Mouse (Mus musculus): ENCODE results near the gene Mier1. TPM values are rescaled to one million over a fixed set of nuclear protein-coding genes. Genes with fewer than 3 reads are reported as not detected.

Gene Mier1
- polyA plus RNA-seq, 1 experiment from 2014 or later: 31.2 TPM

DNA sequence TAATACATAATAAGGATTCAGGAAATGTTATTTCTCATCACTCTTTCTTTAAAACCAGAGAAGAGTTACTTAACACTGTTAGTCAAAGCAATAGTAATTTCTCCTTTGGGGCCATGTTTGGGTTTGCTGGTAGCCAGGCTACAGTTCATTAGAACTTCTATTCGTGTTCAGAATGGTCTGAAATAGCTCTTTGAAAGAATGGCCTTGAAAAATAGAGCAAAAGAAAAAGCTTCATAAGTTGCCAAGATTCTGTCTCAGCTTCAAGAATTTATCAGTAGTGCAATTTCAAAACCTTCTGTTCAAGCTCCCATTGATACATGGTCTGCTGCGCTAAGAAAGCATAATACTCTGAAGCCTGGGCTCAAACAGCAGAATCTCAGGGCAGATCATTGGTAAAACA is 89.5 kb downstream of the Mier1 start:
- H3K4me3 ChIP-seq (replicated peaks): no peak overlapping the region
- H3K27me3 ChIP-seq (replicated peaks): no peaks in the 10 kb centered on the region
- no peak for ATAC-seq (ENCODE audit: low FRiP score)
- H3K27ac ChIP-seq (replicated peaks): no peak overlapping the region
- H3K36me3 ChIP-seq: peaks cover 31% of the 10 kb centered on the region
- H3K9me3 ChIP-seq (replicated peaks): no peaks in the 10 kb centered on the region
- WGBS: 59% methylated on average over 2 of the region's 2 CpGs
- H3K4me1 ChIP-seq: no peaks in the 10 kb centered on the region
- no peak overlapping the region for H3K9ac ChIP-seq (replicated peaks)
- no peak overlapping the region for H3K4me2 ChIP-seq

DNA sequence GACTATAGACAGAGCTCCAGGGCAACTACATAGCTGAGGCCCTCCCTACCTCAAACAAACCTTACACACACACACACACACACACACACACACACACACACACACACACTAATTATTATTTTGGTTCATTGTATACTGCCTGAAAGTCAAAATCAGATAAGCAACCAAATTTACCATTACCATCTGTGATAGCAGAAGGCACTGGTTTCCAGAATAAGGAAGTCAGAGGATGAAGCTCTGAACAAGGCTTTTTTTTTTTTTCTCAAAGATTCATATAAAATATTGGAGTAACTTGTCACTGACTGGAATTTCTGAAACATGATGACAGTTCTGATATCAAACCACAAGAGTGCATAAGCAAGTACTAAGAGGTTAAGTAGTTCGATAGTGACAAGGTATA is 94.4 kb downstream of the Mier1 start:
- Histone ChIP-seq H3K36me3 (peaks cover 38% of the 10 kb centered on the region), H3K4me3 (replicated peaks) (no peak overlapping the region), H3K9me3 (replicated peaks) (no peaks in the 10 kb centered on the region), H3K27me3 (replicated peaks) (no peaks in the 10 kb centered on the region), H3K27ac (replicated peaks) (no peak overlapping the region), H3K4me1 (peaks cover 12% of the 10 kb centered on the region), H3K4me2 (no peak overlapping the region), H3K9ac (replicated peaks) (no peak overlapping the region)
- whole genome bisulfite sequencing: 96% methylated on average over 1 of the region's 1 CpGs
- ATAC-seq (ENCODE audit: low FRiP score): no peak

DNA sequence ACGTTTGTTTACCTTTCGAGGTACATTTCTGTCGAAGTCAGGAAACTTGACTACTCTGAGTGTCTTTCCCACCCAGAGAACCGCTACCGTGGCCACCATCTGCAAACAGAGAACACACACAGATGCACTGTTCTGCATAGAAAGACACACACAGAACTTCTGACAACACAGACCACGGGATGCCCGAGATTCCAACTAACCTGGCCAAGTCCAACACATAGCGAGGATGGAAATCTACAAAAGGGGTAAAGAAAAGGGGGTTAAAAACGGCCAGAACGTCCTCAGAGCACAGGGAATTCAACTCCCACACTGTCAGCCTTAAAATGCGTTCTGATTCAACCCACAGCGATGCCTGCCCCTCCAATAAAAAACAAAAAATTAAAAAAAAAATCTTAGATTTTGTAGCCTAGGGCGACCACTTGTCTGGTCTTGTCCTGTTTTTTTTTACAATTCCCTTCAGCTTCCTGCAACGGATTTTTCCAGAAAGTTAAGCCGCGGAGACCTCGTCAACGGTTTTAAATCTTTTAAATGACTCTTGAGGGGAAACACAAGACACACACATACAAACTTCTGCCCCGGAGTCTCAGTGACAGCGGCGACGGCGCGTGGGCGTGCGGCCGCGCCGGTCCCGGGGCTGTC is 99.8 kb downstream of the Mier1 start:
- Histone ChIP-seq H3K4me3 (replicated peaks) (peak overlapping the region; percentile 89), H3K27ac (replicated peaks) (peak overlapping the region; percentile 99), H3K27me3 (replicated peaks) (no peaks in the 10 kb centered on the region), H3K4me2 (peak overlapping the region; percentile 69), H3K4me1 (peaks cover 23% of the 10 kb centered on the region), H3K9me3 (replicated peaks) (no peaks in the 10 kb centered on the region), H3K9ac (replicated peaks) (peak overlapping the region; percentile 94), H3K36me3 (peaks cover 17% of the 10 kb centered on the region)
- WGBS: 4% methylated on average over 30 of the region's 30 CpGs
- ATAC-seq (ENCODE audit: low FRiP score): no peak

DNA sequence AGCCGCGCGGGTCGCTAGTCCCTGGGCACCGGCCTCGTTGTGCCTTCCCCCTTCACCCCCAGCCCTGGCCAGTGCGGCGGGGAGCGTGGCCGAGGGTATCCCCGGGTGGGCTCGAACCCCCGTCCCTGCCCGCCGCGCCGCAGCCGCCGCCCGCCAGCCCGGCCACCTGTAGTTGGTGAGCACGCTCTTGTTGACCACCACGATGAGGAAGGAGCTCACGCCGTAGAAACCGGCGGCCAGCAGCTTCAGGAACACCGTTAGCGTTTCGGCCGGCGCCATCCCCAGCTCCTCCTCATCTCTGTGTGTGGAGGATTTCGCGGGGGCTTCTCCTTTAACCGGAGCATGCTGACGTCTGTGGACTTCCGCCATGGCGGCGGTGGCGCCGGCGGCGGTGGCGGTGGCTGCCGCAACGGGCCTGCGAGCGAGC is 100.3 kb downstream of the Mier1 start:
- WGBS: under 1% methylated on average over 48 of the region's 48 CpGs
- Histone ChIP-seq H3K4me2 (peak overlapping the region; percentile 69), H3K27me3 (replicated peaks) (no peaks in the 10 kb centered on the region), H3K9ac (replicated peaks) (peak overlapping the region; percentile 94), H3K27ac (replicated peaks) (peak overlapping the region; percentile 99), H3K9me3 (replicated peaks) (no peaks in the 10 kb centered on the region), H3K4me1 (peaks cover 23% of the 10 kb centered on the region), H3K4me3 (replicated peaks) (peak overlapping the region; percentile 89), H3K36me3 (peaks cover 12% of the 10 kb centered on the region)
- peak; percentile 89 for ATAC-seq (ENCODE audit: low FRiP score)

Other genes with a start within 250 kb of the Mier1 start
- gene Tctex1d1, start 135.8 kb upstream of the Mier1 start, polyA plus RNA-seq (2015; fragmentation: Nextera tagmentation; extraction: Ambion mirVana): 2.7 and 3.2 TPM in 2 replicates
- 1.0 and 1.5 TPM in 2 replicates for gene Insl5, start 87.5 kb upstream of the Mier1 start, polyA plus RNA-seq (2015; fragmentation: Nextera tagmentation; extraction: Ambion mirVana)
- 4.3 and 4.8 TPM in 2 replicates for gene Wdr78, start 165 bp downstream of the Mier1 start, polyA plus RNA-seq (2015; fragmentation: Nextera tagmentation; extraction: Ambion mirVana)
- 8.2 and 10.1 TPM in 2 replicates for gene Slc35d1, start 100.8 kb downstream of the Mier1 start, polyA plus RNA-seq (2015; fragmentation: Nextera tagmentation; extraction: Ambion mirVana)
- not detected in 2 replicates for gene 4921539E11Rik, start 176.5 kb downstream of the Mier1 start, polyA plus RNA-seq (2015; fragmentation: Nextera tagmentation; extraction: Ambion mirVana)
- gene Oma1, start 199.4 kb downstream of the Mier1 start, polyA plus RNA-seq (2015; fragmentation: Nextera tagmentation; extraction: Ambion mirVana): 8.4 and 21.5 TPM in 2 replicates

Measured in neural tube, embryonic 15.5 days (tissue).